Mouse (Mus musculus): ENCODE measurements around the gene Fshb. TPM values are rescaled to one million over a fixed set of nuclear protein-coding genes. Genes with fewer than 3 reads are reported as not detected.

Gene Fshb
- polyA plus RNA-seq (2016; fragmentation: Nextera tagmentation; extraction: Ambion mirVana), result not detected in 2 replicates

DNA sequence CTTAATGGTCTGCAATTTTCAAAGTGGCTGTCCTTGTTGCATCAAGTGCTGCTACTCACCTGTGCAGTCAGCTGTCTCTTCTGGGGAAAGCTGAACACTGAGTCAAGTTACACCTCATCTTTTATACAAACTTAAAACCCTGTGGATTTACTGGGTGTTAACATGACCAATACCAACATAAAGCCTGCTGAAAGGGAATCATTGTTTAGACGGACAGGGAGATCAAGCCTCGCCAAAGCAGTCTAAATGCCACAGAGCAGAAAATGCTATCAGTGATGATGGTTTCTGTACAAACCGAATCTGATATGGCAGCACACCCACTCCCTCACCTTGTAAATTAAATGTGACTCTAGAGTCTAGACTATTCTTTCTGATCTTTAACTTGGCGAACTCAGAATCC is at the start of gene Fshb:
TSS of gene Fshb (minus strand) at position 101 of the 400 bp plus-strand sequence.
- H3K4me3 ChIP-seq, result no peak within 1 kb of the TSS
- DNase-seq (ENCODE audit: low spot score), result no peak
- H3K4me1 ChIP-seq, result peaks cover 9% of the 10 kb centered on the region
- no peaks in the 10 kb centered on the region for H3K36me3 ChIP-seq
- no peak within 1 kb of the TSS for H3K27ac ChIP-seq (replicated peaks)
- no peaks in the 10 kb centered on the region for H3K9me3 ChIP-seq (replicated peaks)
- H3K27me3 ChIP-seq (ENCODE audit: low read depth, poor library complexity, severe bottlenecking), result no peaks in the 10 kb centered on the region
- WGBS, result 82% methylated on average over 4 of the region's 4 CpGs

DNA sequence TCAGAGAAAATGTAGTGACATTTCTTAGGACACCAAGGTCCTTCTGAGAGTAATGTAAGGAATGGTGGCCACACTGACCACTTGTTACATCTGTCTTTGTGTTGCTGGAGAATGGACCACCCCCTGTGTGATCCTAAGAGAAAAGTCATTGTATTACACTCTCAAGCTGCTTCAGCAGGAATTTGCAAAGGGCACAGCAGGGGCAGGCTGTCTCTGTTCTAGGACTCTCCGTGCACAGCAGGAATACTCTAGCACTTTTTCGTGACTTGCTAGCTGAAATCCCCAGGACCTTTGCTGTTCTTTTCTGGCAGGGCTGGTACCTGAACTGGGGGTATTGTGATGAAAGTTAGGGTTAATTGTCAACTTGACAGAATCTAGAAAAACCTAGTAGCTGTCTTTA is 24.8 kb upstream of the Fshb start:
- DNase-seq (ENCODE audit: low spot score), result no peak
- Histone ChIP-seq H3K4me1 (peaks cover 4% of the 10 kb centered on the region; the same call in 1 of the 2 replicates), H3K27me3 (ENCODE audit: low read depth, poor library complexity, severe bottlenecking) (no peaks in the 10 kb centered on the region), H3K4me3 (no peak overlapping the region), H3K36me3 (no peaks in the 10 kb centered on the region), H3K27ac (replicated peaks) (no peak overlapping the region), H3K9me3 (replicated peaks) (no peaks in the 10 kb centered on the region)
- WGBS, result 11% methylated on average over 2 of the region's 2 CpGs

DNA sequence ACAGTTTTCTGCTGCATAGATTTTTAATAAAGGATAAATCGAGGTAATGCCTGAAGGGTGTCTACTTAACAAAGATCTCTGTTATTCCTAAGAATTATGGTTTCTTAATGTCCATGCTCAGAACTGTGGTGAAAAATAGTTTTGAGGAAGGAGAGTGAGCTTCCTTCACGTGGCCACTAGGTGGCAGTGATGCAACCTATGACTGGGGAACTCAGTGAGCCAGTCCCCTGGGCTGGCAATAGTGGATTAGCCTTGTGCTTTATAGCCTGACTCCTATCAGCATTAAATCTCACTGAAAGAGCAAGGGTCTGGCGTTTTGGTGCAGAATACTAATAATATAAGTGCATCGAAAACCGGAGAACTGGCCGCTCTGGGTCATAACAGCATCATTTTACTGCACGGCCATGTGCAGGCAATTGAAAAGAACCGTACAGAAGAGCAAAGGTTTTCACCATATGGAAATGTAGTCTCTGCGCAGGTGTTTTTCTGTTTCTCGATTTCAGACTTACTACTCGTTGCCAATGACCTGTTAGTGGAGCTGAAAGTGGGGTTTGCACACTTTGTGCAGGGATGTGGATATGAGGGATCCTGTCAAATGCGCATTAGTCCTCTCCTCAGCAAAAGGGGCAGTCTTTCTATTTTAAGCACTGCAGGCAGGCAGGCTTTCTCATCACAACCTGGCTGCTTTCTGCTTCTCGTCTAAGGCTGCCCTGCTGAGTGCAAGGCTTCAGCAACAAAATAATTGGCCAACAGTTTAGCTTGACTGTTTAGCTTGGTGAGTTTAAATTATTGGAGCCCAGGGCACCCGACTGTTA is 23.8 kb upstream of the Fshb start:
- Histone ChIP-seq H3K27me3 (ENCODE audit: low read depth, poor library complexity, severe bottlenecking) (no peaks in the 10 kb centered on the region), H3K36me3 (no peaks in the 10 kb centered on the region), H3K4me1 (peaks cover 4% of the 10 kb centered on the region; the same call in 1 of the 2 replicates), H3K4me3 (no peak overlapping the region), H3K9me3 (replicated peaks) (no peaks in the 10 kb centered on the region), H3K27ac (replicated peaks) (no peak overlapping the region)
- peak; percentile 33 for DNase-seq (ENCODE audit: low spot score)
- 58% methylated on average over 14 of the region's 14 CpGs for WGBS

- no peak overlapping the region for H3K27ac ChIP-seq (replicated peaks)
- 45% methylated on average over 2 of the region's 2 CpGs for WGBS
- H3K4me3 ChIP-seq, result no peak overlapping the region
- peaks cover 25% of the 10 kb centered on the region for H3K4me1 ChIP-seq
- no peaks in the 10 kb centered on the region for H3K9me3 ChIP-seq (replicated peaks)
- H3K27me3 ChIP-seq (ENCODE audit: low read depth, poor library complexity, severe bottlenecking), result peaks cover 4% of the 10 kb centered on the region; the same call in 1 of the 2 replicates
- no peaks in the 10 kb centered on the region for H3K36me3 ChIP-seq
- DNase-seq (ENCODE audit: low spot score), result no peak
Observed at GRCm38 (mm10) chr2:107063260-107063659, 3.8 kb upstream of the Fshb start.

DNA sequence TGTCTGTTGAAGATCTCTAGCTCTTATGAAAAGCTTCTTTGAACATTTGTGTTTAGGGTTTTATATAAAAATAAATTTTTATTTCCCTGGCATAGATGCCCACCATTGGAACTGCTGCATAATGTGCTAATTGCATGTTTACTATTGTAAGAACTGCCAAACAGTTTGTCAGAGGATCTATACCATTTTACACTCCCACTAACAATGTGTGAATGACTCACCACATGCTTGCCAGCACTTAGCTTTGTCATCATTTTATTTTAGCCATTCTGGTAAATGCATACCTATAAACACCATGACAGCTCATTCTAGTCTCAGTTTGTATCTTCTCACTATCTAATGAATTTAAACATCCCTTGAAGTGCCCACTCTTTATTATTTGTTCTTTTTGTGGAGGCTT is 13.5 kb downstream of the Fshb start:
- no peaks in the 10 kb centered on the region for H3K4me1 ChIP-seq
- no peak overlapping the region for H3K27ac ChIP-seq (replicated peaks)
- no peak overlapping the region for H3K4me3 ChIP-seq
- DNase-seq (ENCODE audit: low spot score), result no peak
- H3K27me3 ChIP-seq (ENCODE audit: low read depth, poor library complexity, severe bottlenecking), result no peaks in the 10 kb centered on the region
- no peaks in the 10 kb centered on the region for H3K36me3 ChIP-seq
- no peaks in the 10 kb centered on the region for H3K9me3 ChIP-seq (replicated peaks)

DNA sequence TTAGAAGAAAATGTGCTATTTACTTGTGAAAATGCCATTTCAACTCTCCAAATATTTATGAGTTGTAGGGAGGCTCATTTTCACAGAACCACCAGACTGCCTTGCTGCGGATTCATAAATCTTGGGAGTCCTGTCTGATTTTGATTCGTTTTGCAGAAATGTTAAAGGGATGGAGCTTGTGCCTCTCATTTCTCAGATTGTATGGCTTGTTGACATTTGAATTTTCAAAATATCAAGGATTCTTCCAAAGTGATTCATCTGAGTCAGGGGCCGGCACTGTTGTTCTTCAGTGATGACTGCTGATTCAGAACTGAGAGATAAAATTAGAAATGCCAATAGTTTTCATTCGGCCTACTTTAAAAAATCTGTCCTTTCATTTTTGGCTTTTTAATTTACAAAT is 18.6 kb downstream of the Fshb start:
- H3K27ac ChIP-seq (replicated peaks), result no peak overlapping the region
- no peaks in the 10 kb centered on the region for H3K9me3 ChIP-seq (replicated peaks)
- DNase-seq (ENCODE audit: low spot score), result no peak
- H3K4me1 ChIP-seq, result no peaks in the 10 kb centered on the region
- no peaks in the 10 kb centered on the region for H3K27me3 ChIP-seq (ENCODE audit: low read depth, poor library complexity, severe bottlenecking)
- no peak overlapping the region for H3K4me3 ChIP-seq
- no peaks in the 10 kb centered on the region for H3K36me3 ChIP-seq
- WGBS, result 90% methylated on average over 4 of the region's 4 CpGs

GRCm38 (mm10) chr2:107035980-107036379 is 23.5 kb downstream of the Fshb start:
- Histone ChIP-seq H3K27ac (replicated peaks) (no peak overlapping the region), H3K4me1 (no peaks in the 10 kb centered on the region), H3K4me3 (no peak overlapping the region), H3K36me3 (no peaks in the 10 kb centered on the region), H3K27me3 (ENCODE audit: low read depth, poor library complexity, severe bottlenecking) (no peaks in the 10 kb centered on the region), H3K9me3 (replicated peaks) (no peaks in the 10 kb centered on the region)
- WGBS, result 88% methylated on average over 2 of the region's 2 CpGs
- DNase-seq (ENCODE audit: low spot score), result no peak

DNA sequence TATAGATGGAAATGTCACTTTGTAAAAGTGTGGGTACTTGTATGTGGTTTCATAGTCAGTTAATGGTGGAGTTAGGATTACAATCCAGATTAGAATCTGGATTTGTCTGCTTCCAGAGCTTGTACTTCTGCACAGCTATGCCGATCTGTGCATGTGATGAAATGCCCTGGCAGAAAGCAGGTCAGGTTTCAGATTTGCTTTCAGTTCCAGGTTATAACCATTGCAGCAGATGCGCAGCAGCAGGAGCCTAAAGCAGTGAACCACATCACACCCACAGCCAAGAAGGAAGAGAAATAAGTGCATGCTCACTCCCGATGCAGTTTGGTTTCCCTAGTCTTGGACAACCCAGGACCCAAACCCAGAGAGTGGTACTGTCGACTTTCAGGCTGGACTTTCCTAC is 34.8 kb downstream of the Fshb start:
- H3K4me3 ChIP-seq, result no peak overlapping the region
- no peaks in the 10 kb centered on the region for H3K9me3 ChIP-seq (replicated peaks)
- 81% methylated on average over 4 of the region's 4 CpGs for WGBS
- no peaks in the 10 kb centered on the region for H3K4me1 ChIP-seq
- no peaks in the 10 kb centered on the region for H3K36me3 ChIP-seq
- no peak overlapping the region for H3K27ac ChIP-seq (replicated peaks)
- DNase-seq (ENCODE audit: low spot score), result no peak
- H3K27me3 ChIP-seq (ENCODE audit: low read depth, poor library complexity, severe bottlenecking), result no peaks in the 10 kb centered on the region

DNA sequence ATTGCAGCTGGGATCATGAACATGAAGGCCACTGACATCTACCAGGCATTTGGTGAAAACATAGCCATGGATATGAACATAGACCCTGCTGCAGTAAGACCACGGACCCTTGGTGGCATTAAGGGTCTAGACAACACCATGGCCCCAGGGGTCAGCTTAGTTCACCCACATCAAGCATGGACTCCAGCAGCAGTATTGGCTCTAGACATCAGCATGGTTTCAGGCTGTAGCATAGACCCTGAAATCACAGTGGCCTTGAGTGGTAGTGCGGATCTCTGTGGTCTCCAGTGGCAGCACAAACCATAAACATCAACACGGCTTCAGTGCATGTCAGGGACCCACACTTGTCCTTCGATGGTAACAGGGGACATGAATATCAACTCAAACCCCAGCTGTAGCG is 36.7 kb downstream of the Fshb start:
- Histone ChIP-seq H3K36me3 (no peaks in the 10 kb centered on the region), H3K4me1 (no peaks in the 10 kb centered on the region), H3K4me3 (no peak overlapping the region), H3K9me3 (replicated peaks) (no peaks in the 10 kb centered on the region), H3K27me3 (ENCODE audit: low read depth, poor library complexity, severe bottlenecking) (no peaks in the 10 kb centered on the region), H3K27ac (replicated peaks) (no peak overlapping the region)
- WGBS, result 94% methylated on average over 5 of the region's 5 CpGs
- DNase-seq (ENCODE audit: low spot score), result no peak

DNA sequence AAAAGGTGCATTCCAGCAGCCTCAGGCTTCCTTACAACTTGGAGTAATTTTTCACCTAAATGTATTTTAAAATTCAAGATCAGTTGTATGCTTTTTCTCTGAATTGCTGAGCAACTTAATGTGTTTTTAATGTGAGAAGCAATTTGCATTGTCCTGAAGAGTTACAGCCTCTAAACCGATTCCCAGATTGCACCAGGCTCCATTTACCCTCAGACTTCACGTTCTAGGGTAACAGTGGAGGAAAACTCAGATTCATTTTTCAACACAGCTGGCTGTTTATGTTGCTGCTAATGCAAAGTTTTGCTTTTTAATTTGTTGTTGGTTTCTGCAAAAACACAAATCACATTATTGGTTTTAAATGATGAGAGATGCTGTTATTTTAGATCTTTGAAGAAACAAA is 40.1 kb downstream of the Fshb start:
- WGBS, result 83% methylated on average over 2 of the region's 2 CpGs
- no peak overlapping the region for H3K27ac ChIP-seq (replicated peaks)
- no peaks in the 10 kb centered on the region for H3K4me1 ChIP-seq
- H3K27me3 ChIP-seq (ENCODE audit: low read depth, poor library complexity, severe bottlenecking), result no peaks in the 10 kb centered on the region
- no peaks in the 10 kb centered on the region for H3K36me3 ChIP-seq
- no peaks in the 10 kb centered on the region for H3K9me3 ChIP-seq (replicated peaks)
- no peak overlapping the region for H3K4me3 ChIP-seq
- DNase-seq (ENCODE audit: low spot score), result no peak

DNA sequence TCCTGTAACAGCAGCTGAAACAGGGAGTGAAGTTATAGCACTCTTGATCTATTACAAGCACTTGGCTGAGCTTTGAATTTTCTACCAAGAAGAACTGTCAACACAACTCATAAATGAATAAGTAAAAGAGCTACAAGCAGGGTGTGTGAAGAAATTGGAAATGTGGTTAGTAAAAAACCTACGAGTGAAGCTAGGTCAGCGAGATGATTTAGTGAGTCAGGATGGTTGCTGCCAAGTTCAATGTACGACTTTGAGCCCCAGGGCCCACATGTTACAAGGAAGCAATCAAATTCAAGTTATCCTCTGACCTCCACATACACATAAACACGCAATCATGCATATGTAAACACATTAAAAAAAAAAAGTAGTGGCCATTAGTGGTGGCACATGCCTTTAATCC is 46.3 kb downstream of the Fshb start:
- Histone ChIP-seq H3K27ac (replicated peaks) (no peak overlapping the region), H3K27me3 (ENCODE audit: low read depth, poor library complexity, severe bottlenecking) (no peaks in the 10 kb centered on the region), H3K9me3 (replicated peaks) (no peaks in the 10 kb centered on the region), H3K4me1 (no peaks in the 10 kb centered on the region), H3K4me3 (no peak overlapping the region), H3K36me3 (no peaks in the 10 kb centered on the region)
- 91% methylated on average over 4 of the region's 4 CpGs for WGBS
- DNase-seq (ENCODE audit: low spot score), result no peak

DNA sequence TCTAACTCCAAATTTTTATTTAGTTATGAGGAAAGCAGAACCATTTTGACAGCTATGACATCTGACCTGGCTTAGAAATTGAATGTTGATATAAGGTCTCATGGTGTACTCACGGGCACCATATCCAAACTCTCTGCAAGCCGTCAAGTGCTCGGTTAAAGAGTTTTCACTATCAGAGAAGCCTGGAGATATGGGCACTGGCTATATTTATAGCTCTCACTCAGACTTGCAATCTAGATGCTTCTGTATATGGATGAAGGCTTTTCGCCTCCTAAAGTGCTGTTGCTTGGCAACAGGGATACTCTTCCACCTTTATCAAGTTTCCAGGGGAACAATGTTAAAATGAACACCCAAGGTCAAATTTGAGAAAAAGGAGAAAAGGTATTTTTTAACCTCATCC is 47.1 kb downstream of the Fshb start:
- Histone ChIP-seq H3K27me3 (ENCODE audit: low read depth, poor library complexity, severe bottlenecking) (no peaks in the 10 kb centered on the region), H3K36me3 (no peaks in the 10 kb centered on the region), H3K9me3 (replicated peaks) (no peaks in the 10 kb centered on the region), H3K4me3 (no peak overlapping the region), H3K4me1 (no peaks in the 10 kb centered on the region), H3K27ac (replicated peaks) (no peak overlapping the region)
- WGBS, result 94% methylated on average over 4 of the region's 4 CpGs
- no peak for DNase-seq (ENCODE audit: low spot score)

GRCm38 (mm10) chr2:107010160-107010559 is 49.3 kb downstream of the Fshb start:
- WGBS, result 81% methylated on average over 6 of the region's 6 CpGs
- DNase-seq (ENCODE audit: low spot score), result no peak
- H3K36me3 ChIP-seq, result no peaks in the 10 kb centered on the region
- no peaks in the 10 kb centered on the region for H3K4me1 ChIP-seq
- no peak overlapping the region for H3K4me3 ChIP-seq
- no peaks in the 10 kb centered on the region for H3K9me3 ChIP-seq (replicated peaks)
- no peak overlapping the region for H3K27ac ChIP-seq (replicated peaks)
- H3K27me3 ChIP-seq (ENCODE audit: low read depth, poor library complexity, severe bottlenecking), result no peaks in the 10 kb centered on the region
